Mouse (Mus musculus) lung, postnatal 0 days (tissue): ENCODE measurements at regions not wholly inside any gene's neighbourhood (a gene's known extent, or its start where the extent isn't known, plus 50 kb on each side); places are given as distances from the start of the nearest gene placed in this dataset.

Experiments used
- CTCF ChIP-seq: IDR thresholded peaks from 2 replicates; pipeline ENCODE4 v1.5.1; 2016; ENCODE audit warnings: antibody characterized with exemption, mild to moderate bottlenecking
- EP300 ChIP-seq: IDR thresholded peaks from 2 replicates; pipeline ENCODE4 v1.6.1; 2016; ENCODE audit warnings: antibody characterized with exemption, mild to moderate bottlenecking, control low read depth

DNA sequence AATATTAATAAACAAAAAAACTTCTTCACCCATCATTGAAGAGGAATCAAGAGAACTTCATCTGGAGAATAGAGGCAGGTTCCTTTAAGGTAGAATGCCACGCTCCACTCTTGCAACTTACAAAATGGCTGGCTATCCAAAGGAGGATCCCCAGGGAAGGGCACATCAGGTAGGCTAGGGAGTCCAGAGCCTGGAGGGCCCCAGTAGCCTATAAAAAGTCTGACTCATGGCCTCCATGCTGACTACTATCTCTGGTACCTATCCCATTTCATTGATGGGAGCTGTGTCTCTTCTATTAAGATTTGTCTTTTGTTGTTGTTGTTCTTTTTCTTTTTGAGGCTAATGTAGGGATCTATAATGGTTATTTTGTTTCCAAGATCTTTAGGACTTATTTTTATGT, 294.4 kb upstream of the Nr5a2 start:
- no peak for TF ChIP-seq CTCF
- TF ChIP-seq EP300 = no peak
